Comparison of ENCODE assay signal across 9 mouse cellular contexts in the genomic region with DNA sequence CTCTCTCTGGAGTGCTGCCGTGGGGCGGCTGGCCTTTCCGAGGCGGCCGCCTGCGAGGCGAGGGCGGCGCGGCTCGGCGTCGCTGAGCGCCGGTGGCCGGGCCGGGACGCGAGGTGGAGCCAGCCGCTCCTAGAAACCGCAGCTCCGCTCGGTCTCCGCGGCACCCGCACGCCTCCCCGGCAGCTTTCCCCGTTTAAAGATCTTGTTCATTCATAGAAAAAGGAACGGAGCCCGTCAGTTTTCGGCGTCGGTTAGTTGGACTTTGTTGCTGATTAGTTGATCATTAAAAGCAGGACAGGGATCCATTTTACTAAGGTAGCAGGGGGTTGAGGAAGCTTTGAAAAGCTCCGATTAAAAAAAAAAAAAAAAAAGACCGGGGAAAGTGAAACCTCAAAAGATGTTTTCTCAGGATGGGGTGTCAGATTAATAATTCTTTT. TPM values are rescaled to one million over a fixed set of nuclear protein-coding genes. Genes with fewer than 3 reads are reported as not detected.
DNase-seq lines count a peak whose midpoint lies in the region; ATAC-seq and TF ChIP-seq lines count a peak whose summit lies in the region.
"Had no signal": no experiment of that assay in that cellular context is flagged by ENCODE, and none has a peak within 500 bp of the region (broad histone marks: within the 10 kb centered on the region; RNA-seq: fewer than 3 reads in every experiment).

No protein-coding gene starts in this region.

- no peak for TF ChIP-seq POLR2A in limb, embryonic 14.5 days (IDR thresholded peaks at IDR 0.05; ENCODE audit: borderline replicate concordance, extremely low read depth, insufficient read depth, insufficient read length)

- H3K4me1 ChIP-seq in heart, embryonic 13.5 days: peaks cover 29% of the 10 kb centered on the region
- peaks cover 9% of the 10 kb centered on the region for H3K4me1 ChIP-seq in forebrain, embryonic 12.5 days
- H3K4me1 ChIP-seq in intestine, embryonic 15.5 days (replicated peaks): peaks cover 5% of the 10 kb centered on the region; the same call in 1 of the 2 replicates
- peaks cover 3% of the 10 kb centered on the region; the same call in 1 of the 2 replicates for H3K4me1 ChIP-seq in limb, embryonic 14.5 days (ENCODE audit: control insufficient read depth, insufficient read depth, low read length)
- H3K4me1 ChIP-seq in midbrain, embryonic 15.5 days: peaks cover 20% of the 10 kb centered on the region

- H3K9ac ChIP-seq in heart, embryonic 13.5 days: peak overlapping the region; percentile 100
- peak overlapping the region; percentile 98 for H3K9ac ChIP-seq in forebrain, embryonic 12.5 days
- H3K9ac ChIP-seq in intestine, embryonic 15.5 days: peak overlapping the region; percentile 100
- peak overlapping the region; percentile 99 for H3K9ac ChIP-seq in limb, embryonic 14.5 days (ENCODE audit: low read depth, low read length, severe bottlenecking)
- peak overlapping the region; percentile 99 for H3K9ac ChIP-seq in midbrain, embryonic 15.5 days

- ATAC-seq in heart, embryonic 13.5 days (ENCODE audit: extremely low read depth, insufficient number of reproducible peaks, low FRiP score, low TSS enrichment): peak; percentile 70; the same call in 1 of the 2 replicates
- ATAC-seq in forebrain, embryonic 12.5 days (ENCODE audit: low FRiP score): peak; percentile 82
- peak; percentile 83 for ATAC-seq in intestine, embryonic 15.5 days
- peak; percentile 68 for ATAC-seq in limb, embryonic 14.5 days (ENCODE audit: low FRiP score, low read depth)
- ATAC-seq in midbrain, embryonic 15.5 days (replicated peaks): peak; percentile 83

- peak overlapping the region; percentile 100 for H3K27ac ChIP-seq in heart, embryonic 13.5 days (replicated peaks)
- peak overlapping the region; percentile 100 for H3K27ac ChIP-seq in forebrain, embryonic 12.5 days
- peak overlapping the region; percentile 99 for H3K27ac ChIP-seq in intestine, embryonic 15.5 days
- peak overlapping the region; percentile 100 for H3K27ac ChIP-seq in limb, embryonic 14.5 days (replicated peaks; ENCODE audit: low read depth, low read length)
- peak overlapping the region; percentile 99 for H3K27ac ChIP-seq in midbrain, embryonic 15.5 days

- peak overlapping the region; percentile 92 for H3K4me3 ChIP-seq in heart, embryonic 13.5 days
- H3K4me3 ChIP-seq in forebrain, embryonic 12.5 days (replicated peaks): peak overlapping the region; percentile 95
- H3K4me3 ChIP-seq in intestine, embryonic 15.5 days (replicated peaks): peak overlapping the region; percentile 97
- H3K4me3 ChIP-seq in limb, embryonic 14.5 days (replicated peaks; ENCODE audit: low read length): peak overlapping the region; percentile 92
- peak overlapping the region; percentile 84 for H3K4me3 ChIP-seq in midbrain, embryonic 15.5 days

- WGBS in heart, embryonic 13.5 days: under 1% methylated on average over 36 of the region's 36 CpGs
- 0% methylated on average over 36 of the region's 36 CpGs for WGBS in forebrain, embryonic 12.5 days
- under 1% methylated on average over 36 of the region's 36 CpGs for WGBS in intestine, embryonic 15.5 days
- WGBS in limb, embryonic 14.5 days: under 1% methylated on average over 36 of the region's 36 CpGs
- WGBS in midbrain, embryonic 15.5 days: under 1% methylated on average over 36 of the region's 36 CpGs

- DNase-seq in heart, postnatal 14 days: no peak
- peak; percentile 74 for DNase-seq in adrenal gland, postnatal 14 days
- DNase-seq in limb, embryonic 14.5 days (ENCODE audit: low spot score): peak; percentile 14
- no peak for DNase-seq in B cell, adult 2 months

- no peaks in the 10 kb centered on the region for H3K27me3 ChIP-seq in heart, embryonic 13.5 days (replicated peaks)
- no peaks in the 10 kb centered on the region for H3K27me3 ChIP-seq in forebrain, embryonic 12.5 days
- no peaks in the 10 kb centered on the region for H3K27me3 ChIP-seq in intestine, embryonic 15.5 days (replicated peaks)
- no peaks in the 10 kb centered on the region for H3K27me3 ChIP-seq in limb, embryonic 14.5 days (ENCODE audit: control insufficient read depth, insufficient read depth, low read length)
- H3K27me3 ChIP-seq in midbrain, embryonic 15.5 days (replicated peaks): no peaks in the 10 kb centered on the region

- peaks cover 21% of the 10 kb centered on the region for H3K36me3 ChIP-seq in heart, embryonic 13.5 days
- H3K36me3 ChIP-seq in forebrain, embryonic 12.5 days (replicated peaks): peaks cover 10% of the 10 kb centered on the region
- H3K36me3 ChIP-seq in intestine, embryonic 15.5 days: no peaks in the 10 kb centered on the region
- peaks cover 6% of the 10 kb centered on the region for H3K36me3 ChIP-seq in limb, embryonic 14.5 days (ENCODE audit: control insufficient read depth, insufficient read depth, low read length)
- H3K36me3 ChIP-seq in midbrain, embryonic 15.5 days (replicated peaks): no peaks in the 10 kb centered on the region

- H3K4me2 ChIP-seq in heart, embryonic 13.5 days: peak overlapping the region; percentile 79
- peak overlapping the region; percentile 58 for H3K4me2 ChIP-seq in forebrain, embryonic 12.5 days
- peak overlapping the region; percentile 52 for H3K4me2 ChIP-seq in intestine, embryonic 15.5 days (replicated peaks)
- peak overlapping the region; percentile 72 for H3K4me2 ChIP-seq in limb, embryonic 14.5 days (replicated peaks; ENCODE audit: low read depth, low read length, severe bottlenecking)
- H3K4me2 ChIP-seq in midbrain, embryonic 15.5 days: peak overlapping the region; percentile 55

- intact Hi-C loops in heart, postnatal 14 days (cut with DNase I): loop anchor here (5.0 kb wide), 2 partner anchors 50 to 115 kb away; a partner anchor contains a TSS

- no peaks in the 10 kb centered on the region for H3K9me3 ChIP-seq in heart, embryonic 13.5 days
- no peaks in the 10 kb centered on the region for H3K9me3 ChIP-seq in forebrain, embryonic 12.5 days
- no peaks in the 10 kb centered on the region for H3K9me3 ChIP-seq in intestine, embryonic 15.5 days
- H3K9me3 ChIP-seq in limb, embryonic 14.5 days (ENCODE audit: control insufficient read depth, low read length): no peaks in the 10 kb centered on the region
- no peaks in the 10 kb centered on the region for H3K9me3 ChIP-seq in midbrain, embryonic 15.5 days

RNA-seq across cellular contexts. Expression of a gene that starts 0.6 kb away (rescaled TPM):
- 15.5 and 17.8 TPM in 2 replicates for polyA plus RNA-seq in heart, embryonic 13.5 days (2015; fragmentation: Nextera tagmentation; extraction: Ambion mirVana)
- total RNA-seq in heart, postnatal 14 days (2021): 100 to 1,000 TPM; 113 to 117 TPM
- total RNA-seq in adrenal gland, postnatal 14 days (2021): 117 and 125 TPM in 2 replicates
- 21.1 and 23.6 TPM in 2 replicates for polyA plus RNA-seq in forebrain, embryonic 12.5 days (2016; fragmentation: Nextera tagmentation; extraction: Ambion mirVana)
- polyA plus RNA-seq in intestine, embryonic 15.5 days (2015; fragmentation: Nextera tagmentation; extraction: Ambion mirVana): 20.6 and 20.8 TPM in 2 replicates
- polyA plus RNA-seq in limb, embryonic 14.5 days (2012; rRNA removed): 35.2 and 37.6 TPM in 2 replicates
- 18.3 and 21.1 TPM in 2 replicates for polyA plus RNA-seq in limb, embryonic 14.5 days (2014; fragmentation: Nextera tagmentation; extraction: Ambion mirVana)
- 20.7 and 22.4 TPM in 2 replicates for polyA plus RNA-seq in midbrain, embryonic 15.5 days (2015; fragmentation: Nextera tagmentation; extraction: Ambion mirVana)

RNA-seq across cellular contexts. Expression of a gene that starts 51.4 kb away (rescaled TPM):
- 90.8 and 97.2 TPM in 2 replicates for polyA plus RNA-seq in heart, embryonic 13.5 days (2015; fragmentation: Nextera tagmentation; extraction: Ambion mirVana)
- total RNA-seq in heart, postnatal 14 days (2021): 10 to 100 TPM; 15.8 to 17.5 TPM
- total RNA-seq in adrenal gland, postnatal 14 days (2021): 80.6 and 86.8 TPM in 2 replicates
- 117 and 121 TPM in 2 replicates for polyA plus RNA-seq in forebrain, embryonic 12.5 days (2016; fragmentation: Nextera tagmentation; extraction: Ambion mirVana)
- 197 and 203 TPM in 2 replicates for polyA plus RNA-seq in intestine, embryonic 15.5 days (2015; fragmentation: Nextera tagmentation; extraction: Ambion mirVana)
- 63.8 and 65.7 TPM in 2 replicates for polyA plus RNA-seq in limb, embryonic 14.5 days (2012; rRNA removed)
- polyA plus RNA-seq in limb, embryonic 14.5 days (2014; fragmentation: Nextera tagmentation; extraction: Ambion mirVana): 168 and 177 TPM in 2 replicates
- polyA plus RNA-seq in midbrain, embryonic 15.5 days (2015; fragmentation: Nextera tagmentation; extraction: Ambion mirVana): 52.3 and 53.8 TPM in 2 replicates

RNA-seq across cellular contexts. Expression of a gene that starts 51.5 kb away (rescaled TPM):
- 37.4 and 37.5 TPM in 2 replicates for polyA plus RNA-seq in heart, embryonic 13.5 days (2015; fragmentation: Nextera tagmentation; extraction: Ambion mirVana)
- 10 to 100 TPM; 36.4 to 42.7 TPM for total RNA-seq in heart, postnatal 14 days (2021)
- total RNA-seq in adrenal gland, postnatal 14 days (2021): 45.7 and 55.3 TPM in 2 replicates
- 49.7 and 50.6 TPM in 2 replicates for polyA plus RNA-seq in forebrain, embryonic 12.5 days (2016; fragmentation: Nextera tagmentation; extraction: Ambion mirVana)
- polyA plus RNA-seq in intestine, embryonic 15.5 days (2015; fragmentation: Nextera tagmentation; extraction: Ambion mirVana): 51.7 and 58.4 TPM in 2 replicates
- polyA plus RNA-seq in limb, embryonic 14.5 days (2012; rRNA removed): 49.7 and 52.2 TPM in 2 replicates
- polyA plus RNA-seq in limb, embryonic 14.5 days (2014; fragmentation: Nextera tagmentation; extraction: Ambion mirVana): 52.8 and 55.8 TPM in 2 replicates
- 33.5 and 34.6 TPM in 2 replicates for polyA plus RNA-seq in midbrain, embryonic 15.5 days (2015; fragmentation: Nextera tagmentation; extraction: Ambion mirVana)

RNA-seq across cellular contexts. Expression of a gene that starts 59.9 kb away (rescaled TPM):
- 0.11 and 0.15 TPM in 2 replicates for polyA plus RNA-seq in heart, embryonic 13.5 days (2015; fragmentation: Nextera tagmentation; extraction: Ambion mirVana)
- under 1 TPM in 1 of 2 experiments, not detected in 1; 0.10 TPM for total RNA-seq in heart, postnatal 14 days (2021)
- total RNA-seq in adrenal gland, postnatal 14 days (2021): not detected in 2 replicates
- 0.11 TPM in 1 of 2 replicates, not detected in the other for polyA plus RNA-seq in forebrain, embryonic 12.5 days (2016; fragmentation: Nextera tagmentation; extraction: Ambion mirVana)
- polyA plus RNA-seq in intestine, embryonic 15.5 days (2015; fragmentation: Nextera tagmentation; extraction: Ambion mirVana): not detected in 2 replicates
- polyA plus RNA-seq in limb, embryonic 14.5 days (2012; rRNA removed): 0.09 and 0.21 TPM in 2 replicates
- polyA plus RNA-seq in limb, embryonic 14.5 days (2014; fragmentation: Nextera tagmentation; extraction: Ambion mirVana): not detected in 2 replicates
- polyA plus RNA-seq in midbrain, embryonic 15.5 days (2015; fragmentation: Nextera tagmentation; extraction: Ambion mirVana): 0.29 and 0.30 TPM in 2 replicates
- total RNA-seq: adrenal gland, postnatal 4 days had no signal

Comparison
In these comparisons a context has a peak if more than half of its experiments do, and no peak if none do; other contexts are left out.
1. DNase-seq: peak in adrenal gland, postnatal 14 days (single experiment) and limb, embryonic 14.5 days (single experiment); none in heart, postnatal 14 days (0 of 2) and B cell, adult 2 months (0 of 2).
2. Peak in every context shown above with its lines, with median percentiles within 50 percentile points of each other: ATAC-seq, H3K27ac ChIP-seq, H3K4me2 ChIP-seq, H3K4me3 ChIP-seq and H3K9ac ChIP-seq.